Mouse (Mus musculus) left cerebral cortex, postnatal 10 days (tissue): ENCODE data around the gene Klk1b8. TPM values are rescaled to one million over a fixed set of nuclear protein-coding genes. Genes with fewer than 3 reads are reported as not detected.
"Not testable (repeated sequence)": the region's sequence is repeated elsewhere in the genome, so short reads cannot be mapped to it uniquely, and the experiment has no call there.

Source experiments
- DNase-seq, 2 experiments: peaks; one replicate each; pipeline ENCODE4 v3.0.0; 2021 to 2022; ENCODE audit warnings: low spot score in 2 of 2, mixed read lengths in 1 of 2; ENCODE audit errors: extremely low spot score in 1 of 2
- intact Hi-C: fragments of 180-260 bp; cut with DNase I; formaldehyde crosslinking; loops from one replicate; pipeline ENCODE4 v1.15.1; 2025
- total RNA-seq, 2 experiments: library from RNA; stranded (reverse); gene quantifications; 2 replicates each; pipeline ENCODE4 v1.2.3; 2021

Gene Klk1b8
- total RNA-seq, 2 experiments from 2014 or later: not detected

GRCm38 (mm10) chr7:43975761-43976160 is 25.3 kb downstream of the Klk1b8 start, which contains the start of gene Klk1b9:
Klk1b9 (plus strand) TSS chr7:43976061.
- intact Hi-C loops, DNase-seq: not testable (repeated sequence)

GRCm38 (mm10) chr7:43985657-43986056 is 35.2 kb downstream of the Klk1b8 start:
- intact Hi-C loops: no loop called here
- no peak for DNase-seq

GRCm38 (mm10) chr7:43994821-43995220 is 44.4 kb downstream of the Klk1b8 start:
- DNase-seq, intact Hi-C loops: not testable (repeated sequence)

- intact Hi-C loops, DNase-seq: not testable (repeated sequence)
Observed at GRCm38 (mm10) chr7:43995577-43995976, 45.1 kb downstream of the Klk1b8 start, which contains the start of gene Klk1b11. Klk1b11 (plus strand) TSS chr7:43995877.

Other genes starting within 250 kb of the Klk1b8 start
- not detected for gene Klk13, start 238.1 kb upstream of the Klk1b8 start, total RNA-seq
- not detected for gene Klk12, start 181.8 kb upstream of the Klk1b8 start, total RNA-seq
- gene Klk11, start 176.1 kb upstream of the Klk1b8 start, total RNA-seq: not detected
- gene Klk10, start 169.6 kb upstream of the Klk1b8 start, total RNA-seq: not detected
- not detected for gene Klk9, start 158.8 kb upstream of the Klk1b8 start, total RNA-seq
- 1 to 10 TPM; 6.7 to 6.9 TPM for gene Klk8, start 153.1 kb upstream of the Klk1b8 start, total RNA-seq
- not detected for gene Klk7, start 139.4 kb upstream of the Klk1b8 start, total RNA-seq
- gene Klk6, start 126.2 kb upstream of the Klk1b8 start, total RNA-seq: not detected
- not detected for gene Klk5, start 108.7 kb upstream of the Klk1b8 start, total RNA-seq
- gene Klk4, start 69.5 kb upstream of the Klk1b8 start, total RNA-seq: not detected
- not detected for gene Klk15, start 16.9 kb upstream of the Klk1b8 start, total RNA-seq
- gene Klk1b1, start 16.1 kb downstream of the Klk1b8 start, total RNA-seq: not detected
- not detected for gene Klk1b9, start 25.4 kb downstream of the Klk1b8 start, total RNA-seq
- not detected for gene Klk1b11, start 45.2 kb downstream of the Klk1b8 start, total RNA-seq
- not detected for gene Klk1b26, start 61.5 kb downstream of the Klk1b8 start, total RNA-seq
- gene Klk1b27, start 101.6 kb downstream of the Klk1b8 start, total RNA-seq: not detected
- not detected for gene Klk1b21, start 151.7 kb downstream of the Klk1b8 start, total RNA-seq
- gene Klk1b22, start 162.0 kb downstream of the Klk1b8 start, total RNA-seq: not detected
- gene Klk1b16, start 186.1 kb downstream of the Klk1b8 start, total RNA-seq: not detected
- not detected for gene Klk1b24, start 237.6 kb downstream of the Klk1b8 start, total RNA-seq
- gene Klk1b3, start 247.5 kb downstream of the Klk1b8 start, total RNA-seq: not detected